Mouse (Mus musculus): ENCODE measurements around the gene Timm22. TPM values are rescaled to one million over a fixed set of nuclear protein-coding genes. Genes with fewer than 3 reads are reported as not detected.

Timm22 gene
- polyA plus RNA-seq, 1 experiment, result 17.4 TPM

DNA sequence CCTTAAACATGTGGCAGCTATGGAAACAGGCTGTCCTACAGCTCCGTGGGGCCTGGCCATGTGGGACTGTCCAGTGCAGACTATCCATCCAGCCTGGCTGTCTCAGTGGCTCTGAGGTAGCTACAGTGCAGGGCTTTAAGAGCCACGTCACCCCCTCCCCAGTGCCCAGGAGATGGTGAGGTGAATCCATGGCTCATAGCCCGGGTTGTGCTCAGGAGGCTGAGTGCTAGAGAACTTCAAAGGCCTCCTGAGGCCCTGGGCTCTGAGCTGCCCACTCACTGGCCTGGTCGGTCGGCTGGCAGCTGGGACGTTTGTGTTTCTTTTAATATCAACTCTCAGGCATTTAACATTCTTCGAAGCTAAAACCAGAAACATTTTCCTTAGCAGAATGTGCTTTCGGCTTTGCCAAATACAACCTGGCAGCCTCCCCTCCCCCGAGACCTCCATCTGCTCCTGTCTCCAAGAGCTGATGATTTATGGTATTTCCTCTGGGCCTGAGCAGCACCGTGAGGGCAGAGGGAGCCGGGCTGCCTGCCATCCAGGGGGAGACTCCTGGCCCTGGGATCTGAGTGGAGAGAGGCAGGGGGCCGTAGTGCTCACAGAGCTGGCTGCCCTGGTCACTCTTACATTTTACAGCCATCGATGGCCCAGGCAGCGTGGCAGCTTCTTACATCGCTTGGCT, 42.9 kb downstream of the Timm22 start:
- WGBS, result 33% methylated on average over 15 of the region's 15 CpGs
- Histone ChIP-seq H3K27me3 (replicated peaks; ENCODE audit: control insufficient read depth, insufficient read depth, low read length) (no peaks in the 10 kb centered on the region), H3K4me1 (ENCODE audit: control insufficient read depth, insufficient read depth, low read length) (peaks cover 11% of the 10 kb centered on the region), H3K27ac (ENCODE audit: insufficient read depth, low read depth, low read length) (peak overlapping the region; percentile 61; the same call in 1 of the 2 replicates), H3K36me3 (ENCODE audit: control insufficient read depth, insufficient read depth, low read length) (no peaks in the 10 kb centered on the region; the same call in 1 of the 2 replicates), H3K4me3 (ENCODE audit: insufficient read depth, low read depth, low read length) (no peak overlapping the region)
- no peak for TF ChIP-seq CTCF (conservative IDR thresholded peaks at IDR 0.05; ENCODE audit: insufficient read depth, insufficient read length, low read depth, low read length)
- peak; percentile 69 for DNase-seq

DNA sequence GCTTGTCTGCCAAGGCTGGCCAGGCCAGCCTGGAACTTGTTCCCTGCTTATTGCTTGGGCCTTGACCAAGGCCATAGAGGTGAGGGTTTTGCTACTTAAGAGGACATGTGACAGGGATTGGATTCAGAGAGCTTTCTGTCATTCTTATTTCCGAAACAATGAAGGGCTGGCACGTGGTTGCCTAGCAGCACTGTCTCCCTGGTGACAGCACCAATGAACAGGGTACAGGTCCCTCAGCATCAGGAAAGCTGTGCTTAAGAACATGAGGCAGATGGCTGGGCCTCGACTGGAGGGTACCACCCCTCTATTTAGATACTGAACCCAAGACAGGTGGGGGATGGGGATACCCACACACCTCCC, 43.4 kb downstream of the Timm22 start:
- Histone ChIP-seq H3K4me3 (ENCODE audit: insufficient read depth, low read depth, low read length) (no peak overlapping the region), H3K36me3 (ENCODE audit: control insufficient read depth, insufficient read depth, low read length) (no peaks in the 10 kb centered on the region; the same call in 1 of the 2 replicates), H3K27me3 (replicated peaks; ENCODE audit: control insufficient read depth, insufficient read depth, low read length) (no peaks in the 10 kb centered on the region), H3K27ac (ENCODE audit: insufficient read depth, low read depth, low read length) (no peak overlapping the region), H3K4me1 (ENCODE audit: control insufficient read depth, insufficient read depth, low read length) (peaks cover 11% of the 10 kb centered on the region)
- TF ChIP-seq POLR2A (IDR thresholded peaks at IDR 0.05; ENCODE audit: low read depth, low read length), result no peak
- TF ChIP-seq CTCF (conservative IDR thresholded peaks at IDR 0.05; ENCODE audit: insufficient read depth, insufficient read length, low read depth, low read length), result no peak
- WGBS, result 50% methylated on average over 3 of the region's 3 CpGs
- no peak for DNase-seq

DNA sequence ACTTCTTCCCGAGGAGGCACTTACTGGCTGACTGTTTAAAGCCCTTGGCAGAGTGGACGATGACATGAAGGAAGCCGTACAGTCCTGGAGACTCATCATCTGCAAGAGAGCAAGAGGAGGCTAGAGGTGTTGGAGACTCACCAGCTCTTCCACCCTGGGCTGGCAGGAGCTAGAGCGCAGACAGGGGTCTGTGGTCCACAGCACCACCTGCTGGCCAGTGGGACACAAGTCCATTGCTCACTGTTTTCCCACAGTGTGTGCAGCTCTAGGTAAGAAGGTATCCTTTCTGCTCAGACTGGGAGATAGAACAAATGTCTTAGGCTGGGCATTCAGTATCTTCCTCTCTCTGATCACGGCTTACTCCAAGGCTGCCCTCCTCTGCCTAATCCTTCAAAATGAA, 47.7 kb downstream of the Timm22 start:
- DNase-seq, result peak; percentile 71
- Histone ChIP-seq H3K36me3 (ENCODE audit: control insufficient read depth, insufficient read depth, low read length) (no peaks in the 10 kb centered on the region; the same call in 1 of the 2 replicates), H3K4me3 (ENCODE audit: insufficient read depth, low read depth, low read length) (no peak overlapping the region), H3K27me3 (replicated peaks; ENCODE audit: control insufficient read depth, insufficient read depth, low read length) (no peaks in the 10 kb centered on the region), H3K4me1 (ENCODE audit: control insufficient read depth, insufficient read depth, low read length) (peaks cover 7% of the 10 kb centered on the region), H3K27ac (ENCODE audit: insufficient read depth, low read depth, low read length) (no peak overlapping the region)
- WGBS, result 64% methylated on average over 5 of the region's 5 CpGs
- TF ChIP-seq POLR2A (IDR thresholded peaks at IDR 0.05; ENCODE audit: low read depth, low read length) (no peak), CTCF (conservative IDR thresholded peaks at IDR 0.05; ENCODE audit: insufficient read depth, insufficient read length, low read depth, low read length) (peak; percentile 92)

DNA sequence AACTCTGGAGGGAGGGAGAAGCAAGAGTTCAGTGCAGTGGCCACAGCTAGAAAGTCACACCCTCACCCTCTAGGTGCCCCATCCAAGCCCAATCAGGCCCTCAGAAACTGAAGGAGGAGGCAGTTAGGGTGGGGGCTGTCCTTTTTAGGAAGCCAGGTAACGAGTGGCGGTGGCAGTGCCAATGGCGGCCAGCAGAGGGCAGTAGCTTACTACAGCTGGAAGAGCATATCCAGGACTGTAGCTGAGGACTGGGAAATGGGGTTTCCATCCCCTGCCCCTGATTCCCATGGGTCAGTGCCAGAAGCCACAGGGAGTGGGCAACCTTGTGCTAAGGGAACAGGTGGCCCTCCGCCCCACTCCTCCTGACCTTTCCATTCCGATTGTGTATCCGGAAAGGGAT, 49.5 kb downstream of the Timm22 start:
- Histone ChIP-seq H3K27me3 (replicated peaks; ENCODE audit: control insufficient read depth, insufficient read depth, low read length) (no peaks in the 10 kb centered on the region), H3K4me1 (ENCODE audit: control insufficient read depth, insufficient read depth, low read length) (no peaks in the 10 kb centered on the region), H3K4me3 (ENCODE audit: insufficient read depth, low read depth, low read length) (no peak overlapping the region), H3K36me3 (ENCODE audit: control insufficient read depth, insufficient read depth, low read length) (no peaks in the 10 kb centered on the region; the same call in 1 of the 2 replicates), H3K27ac (ENCODE audit: insufficient read depth, low read depth, low read length) (no peak overlapping the region)
- DNase-seq, result peak; percentile 86
- TF ChIP-seq POLR2A (IDR thresholded peaks at IDR 0.05; ENCODE audit: low read depth, low read length) (no peak), CTCF (conservative IDR thresholded peaks at IDR 0.05; ENCODE audit: insufficient read depth, insufficient read length, low read depth, low read length) (peak; percentile 84)
- WGBS, result 17% methylated on average over 6 of the region's 6 CpGs

DNA sequence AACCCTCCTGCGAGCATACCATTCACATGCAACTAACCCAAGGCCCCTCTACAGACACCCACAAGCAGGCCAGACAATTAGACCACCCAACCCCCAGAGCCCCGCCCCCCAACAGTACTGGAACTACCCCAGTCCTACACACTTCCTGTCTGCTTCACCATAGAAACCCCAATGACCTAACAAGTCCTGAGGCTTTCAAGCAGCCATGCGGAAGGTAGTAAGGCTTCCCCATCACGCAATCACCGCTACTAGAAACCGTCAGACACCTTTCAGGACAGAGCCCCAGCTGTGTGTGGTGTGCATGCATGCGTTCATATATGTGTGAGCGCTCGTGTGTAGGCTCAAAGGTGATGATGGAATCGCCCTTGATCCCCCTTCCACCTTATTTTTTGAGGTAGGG, 50.1 kb downstream of the Timm22 start:
- DNase-seq, result no peak
- no peaks in the 10 kb centered on the region; the same call in 1 of the 2 replicates for H3K36me3 ChIP-seq (ENCODE audit: control insufficient read depth, insufficient read depth, low read length)
- no peaks in the 10 kb centered on the region for H3K27me3 ChIP-seq (replicated peaks; ENCODE audit: control insufficient read depth, insufficient read depth, low read length)
- 82% methylated on average over 10 of the region's 10 CpGs for WGBS
- no peaks in the 10 kb centered on the region for H3K4me1 ChIP-seq (ENCODE audit: control insufficient read depth, insufficient read depth, low read length)
- H3K27ac ChIP-seq (ENCODE audit: insufficient read depth, low read depth, low read length), result no peak overlapping the region
- no peak overlapping the region for H3K4me3 ChIP-seq (ENCODE audit: insufficient read depth, low read depth, low read length)
- TF ChIP-seq CTCF (conservative IDR thresholded peaks at IDR 0.05; ENCODE audit: insufficient read depth, insufficient read length, low read depth, low read length) (no peak), POLR2A (IDR thresholded peaks at IDR 0.05; ENCODE audit: low read depth, low read length) (no peak)

DNA sequence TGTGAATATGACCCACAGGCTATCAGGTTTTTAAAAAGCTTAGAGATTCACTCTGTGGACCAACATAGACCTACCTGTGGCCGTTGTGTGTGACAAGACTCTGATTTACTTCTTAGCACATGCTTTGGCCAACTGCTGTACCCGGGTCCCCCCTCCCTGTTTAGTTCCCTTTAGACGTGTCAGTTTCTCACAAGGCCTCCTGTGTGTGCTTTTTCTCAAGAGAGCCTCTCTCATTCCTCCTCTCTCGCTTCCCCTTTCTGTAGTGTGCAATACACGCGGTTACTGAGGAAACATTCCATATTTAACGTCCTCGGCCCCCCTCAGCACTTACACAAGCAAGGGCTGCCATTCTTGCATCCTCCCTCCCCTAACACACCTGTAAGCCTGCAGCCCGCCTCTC, 52.0 kb downstream of the Timm22 start:
- no peak overlapping the region for H3K4me3 ChIP-seq (ENCODE audit: insufficient read depth, low read depth, low read length)
- no peak for DNase-seq
- no peak overlapping the region for H3K27ac ChIP-seq (ENCODE audit: insufficient read depth, low read depth, low read length)
- no peaks in the 10 kb centered on the region for H3K4me1 ChIP-seq (ENCODE audit: control insufficient read depth, insufficient read depth, low read length)
- no peaks in the 10 kb centered on the region; the same call in 1 of the 2 replicates for H3K36me3 ChIP-seq (ENCODE audit: control insufficient read depth, insufficient read depth, low read length)
- 75% methylated on average over 9 of the region's 9 CpGs for WGBS
- H3K27me3 ChIP-seq (replicated peaks; ENCODE audit: control insufficient read depth, insufficient read depth, low read length), result no peaks in the 10 kb centered on the region
- TF ChIP-seq CTCF (conservative IDR thresholded peaks at IDR 0.05; ENCODE audit: insufficient read depth, insufficient read length, low read depth, low read length) (no peak), POLR2A (IDR thresholded peaks at IDR 0.05; ENCODE audit: low read depth, low read length) (no peak)

DNA sequence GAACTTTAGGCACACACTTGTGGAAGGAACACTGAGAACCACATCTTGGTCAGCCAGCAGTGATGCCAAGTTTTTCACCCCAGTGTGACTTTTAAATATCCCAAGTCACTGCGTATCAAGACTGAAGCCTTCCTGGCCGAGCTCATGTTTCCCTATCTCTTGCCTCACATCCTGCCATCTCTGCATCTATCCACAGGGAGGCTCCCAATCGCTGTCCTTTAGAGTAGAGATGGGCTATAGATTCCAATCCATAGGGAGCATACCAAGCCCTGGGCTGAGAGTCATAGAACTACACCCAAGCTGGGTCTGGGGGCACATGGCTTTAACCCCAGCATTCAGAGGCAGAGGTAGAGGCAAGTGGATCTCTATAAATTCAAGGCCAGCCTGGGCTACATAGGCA, 52.7 kb downstream of the Timm22 start:
- Histone ChIP-seq H3K4me1 (ENCODE audit: control insufficient read depth, insufficient read depth, low read length) (no peaks in the 10 kb centered on the region), H3K4me3 (ENCODE audit: insufficient read depth, low read depth, low read length) (no peak overlapping the region), H3K27me3 (replicated peaks; ENCODE audit: control insufficient read depth, insufficient read depth, low read length) (no peaks in the 10 kb centered on the region), H3K36me3 (ENCODE audit: control insufficient read depth, insufficient read depth, low read length) (no peaks in the 10 kb centered on the region), H3K27ac (ENCODE audit: insufficient read depth, low read depth, low read length) (no peak overlapping the region)
- no peak for DNase-seq
- WGBS, result 71% methylated on average over 3 of the region's 3 CpGs
- TF ChIP-seq CTCF (conservative IDR thresholded peaks at IDR 0.05; ENCODE audit: insufficient read depth, insufficient read length, low read depth, low read length) (0 out of 2 replicates have a peak, but pooled peaks have one; percentile 3), POLR2A (IDR thresholded peaks at IDR 0.05; ENCODE audit: low read depth, low read length) (no peak)

All from kidney, adult 2 months (tissue).